Mouse (Mus musculus) intestine, postnatal 0 days (tissue): ENCODE results near the gene Nell1. TPM values are rescaled to one million over a fixed set of nuclear protein-coding genes. Genes with fewer than 3 reads are reported as not detected.

Source experiments
- ATAC-seq: fragments of 200-750 bp; cut with Nextera tagmentation; 2 replicates; pipeline ENCODE4 v1.8.0; 2017; ENCODE audit warnings: mild to moderate bottlenecking, moderate TSS enrichment, moderate library complexity
- H3K27ac ChIP-seq: fragments of 300-500 bp; sonication (generic); 2 replicates; pipeline ENCODE4 v1.5.1; 2014; ENCODE audit warnings: mild to moderate bottlenecking, low read depth, low read length, moderate library complexity
- H3K27me3 ChIP-seq: fragments of 300-500 bp; sonication (generic); replicated peaks from 2 replicates; pipeline ENCODE4 v1.6.1; 2014; ENCODE audit warnings: low read length, mixed read lengths; ENCODE audit not compliant: control insufficient read depth, insufficient read depth
- H3K36me3 ChIP-seq: fragments of 300-500 bp; sonication (generic); 2 replicates; pipeline ENCODE4 v1.6.1; 2014; ENCODE audit warnings: mild to moderate bottlenecking, moderate library complexity; ENCODE audit not compliant: control insufficient read depth, insufficient read depth
- H3K4me1 ChIP-seq: fragments of 300-500 bp; sonication (generic); replicated peaks from 2 replicates; pipeline ENCODE4 v1.6.1; 2014; ENCODE audit warnings: antibody characterized with exemption, low read length, mixed read lengths; ENCODE audit not compliant: control insufficient read depth, insufficient read depth
- H3K4me2 ChIP-seq: fragments of 300-500 bp; sonication (generic); replicated peaks from 2 replicates; pipeline ENCODE4 v1.6.1; 2014; ENCODE audit warnings: low read depth, mild to moderate bottlenecking, moderate library complexity
- H3K4me3 ChIP-seq: fragments of 300-500 bp; sonication (generic); 2 replicates; pipeline ENCODE4 v1.5.1; 2014; ENCODE audit warnings: low read depth, low read length
- H3K9ac ChIP-seq: fragments of 300-500 bp; sonication (generic); 2 replicates; pipeline ENCODE4 v1.6.1; 2014; ENCODE audit warnings: mild to moderate bottlenecking, low read depth, low read length
- H3K9me3 ChIP-seq: fragments of 300-500 bp; sonication (generic); 2 replicates; pipeline ENCODE4 v1.6.1; 2016; ENCODE audit warnings: mixed run types; ENCODE audit not compliant: control insufficient read depth
- CTCF ChIP-seq: sonication (generic); IDR thresholded peaks from 2 replicates; pipeline ENCODE4 v1.5.1; 2016; ENCODE audit warnings: low read depth, mild to moderate bottlenecking, control low read depth, antibody characterized with exemption, moderate library complexity
- WGBS: fragments of 180-500 bp; shearing (Covaris S2); extraction: QIAGEN DNeasy Blood & Tissue Kit; methylation state at CpG from one replicate; pipeline ENCODE4 v1.1.7; 2014; 5-methylcytosine and 5-hydroxymethylcytosine counted together
- polyA plus RNA-seq: library from polyadenylated mRNA; unstranded; fragments of >200 nt; fragmentation: Nextera tagmentation; extraction: Ambion mirVana; gene quantifications from 2 replicates; pipeline ENCODE4 v1.2.1, GENCODE M21; 2015

Nell1 gene
- polyA plus RNA-seq, 1 experiment from 2014 or later: 1.9 TPM

DNA sequence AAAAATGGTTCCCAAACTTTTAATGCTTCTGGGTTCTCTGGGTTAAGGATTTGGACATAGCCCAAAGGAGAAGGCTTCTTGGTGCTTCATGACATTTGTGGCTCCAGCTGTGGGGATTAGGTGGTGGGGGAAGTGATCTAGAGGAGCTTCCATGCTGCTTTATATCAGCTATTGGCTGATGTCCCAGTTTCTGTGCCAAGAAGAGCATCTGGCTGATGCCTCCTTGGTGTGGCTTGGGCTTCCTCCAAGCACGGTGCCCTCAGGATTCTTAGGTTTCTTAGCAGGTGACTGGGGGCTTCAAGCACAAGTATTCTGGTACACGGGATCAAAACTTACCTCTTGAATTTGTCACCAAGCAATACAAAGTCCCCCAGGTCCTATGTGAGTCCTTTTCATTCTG, 132.6 kb downstream of the Nell1 start:
- Histone ChIP-seq H3K9me3 (no peaks in the 10 kb centered on the region), H3K4me3 (no peak overlapping the region), H3K27me3 (no peaks in the 10 kb centered on the region), H3K4me2 (no peak overlapping the region), H3K36me3 (no peaks in the 10 kb centered on the region), H3K27ac (no peak overlapping the region), H3K4me1 (no peaks in the 10 kb centered on the region), H3K9ac (no peak overlapping the region)
- TF ChIP-seq CTCF: no peak
- ATAC-seq: no peak
- 50% methylated on average over 2 of the region's 2 CpGs for WGBS

GRCm38 (mm10) chr7:50118348-50118747, 143.7 kb downstream of the Nell1 start:
- Histone ChIP-seq H3K27ac (no peak overlapping the region), H3K4me1 (no peaks in the 10 kb centered on the region), H3K4me3 (no peak overlapping the region), H3K4me2 (no peak overlapping the region), H3K27me3 (no peaks in the 10 kb centered on the region), H3K9me3 (no peaks in the 10 kb centered on the region), H3K9ac (no peak overlapping the region), H3K36me3 (no peaks in the 10 kb centered on the region)
- no peak for ATAC-seq
- WGBS: 74% methylated on average over 5 of the region's 5 CpGs
- no peak for TF ChIP-seq CTCF

DNA sequence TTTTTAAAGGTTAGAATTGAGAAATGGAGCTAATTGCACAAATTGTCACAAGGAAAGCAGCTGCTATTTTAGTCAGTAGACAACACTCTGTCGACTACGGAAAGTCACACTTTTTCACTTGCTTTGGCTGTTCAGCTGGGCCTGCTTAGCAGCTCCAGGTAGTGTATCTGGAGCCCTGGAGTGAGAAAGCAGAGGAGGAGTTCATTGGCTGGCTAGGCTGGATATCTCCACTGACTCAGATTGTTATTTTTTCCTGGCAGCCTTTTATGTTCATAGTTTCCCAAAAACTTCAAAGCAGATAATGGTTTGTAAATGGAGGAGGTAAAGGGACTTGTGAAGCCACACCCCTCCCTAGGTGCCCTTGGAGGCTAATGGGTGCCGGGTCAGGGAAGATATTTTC, 163.0 kb downstream of the Nell1 start:
- no peak for TF ChIP-seq CTCF
- H3K27ac ChIP-seq: no peak overlapping the region
- ATAC-seq: no peak
- H3K4me2 ChIP-seq: no peak overlapping the region
- no peaks in the 10 kb centered on the region for H3K9me3 ChIP-seq
- H3K4me1 ChIP-seq: no peaks in the 10 kb centered on the region
- H3K27me3 ChIP-seq: no peaks in the 10 kb centered on the region
- H3K4me3 ChIP-seq: no peak overlapping the region
- H3K9ac ChIP-seq: no peak overlapping the region
- H3K36me3 ChIP-seq: no peaks in the 10 kb centered on the region
- WGBS: 81% methylated on average over 3 of the region's 3 CpGs

- Histone ChIP-seq H3K4me2 (no peak overlapping the region), H3K4me1 (no peaks in the 10 kb centered on the region), H3K36me3 (no peaks in the 10 kb centered on the region), H3K27ac (no peak overlapping the region), H3K27me3 (no peaks in the 10 kb centered on the region), H3K4me3 (no peak overlapping the region), H3K9me3 (no peaks in the 10 kb centered on the region), H3K9ac (no peak overlapping the region)
- 82% methylated on average over 7 of the region's 7 CpGs for WGBS
- no peak for ATAC-seq
- TF ChIP-seq CTCF: no peak
These were observed 174.7 kb downstream of the Nell1 start for GRCm38 (mm10) chr7:50149326-50149725.

- TF ChIP-seq CTCF: no peak
- Histone ChIP-seq H3K27me3 (no peaks in the 10 kb centered on the region), H3K9ac (no peak overlapping the region), H3K4me1 (no peaks in the 10 kb centered on the region), H3K4me2 (no peak overlapping the region), H3K9me3 (no peaks in the 10 kb centered on the region), H3K27ac (no peak overlapping the region), H3K4me3 (no peak overlapping the region), H3K36me3 (no peaks in the 10 kb centered on the region)
- WGBS: 57% methylated on average over 2 of the region's 2 CpGs
- ATAC-seq: no peak
These were observed 176.2 kb downstream of the Nell1 start for GRCm38 (mm10) chr7:50150838-50151237.

GRCm38 (mm10) chr7:50153618-50154017, 179.0 kb downstream of the Nell1 start:
- H3K36me3 ChIP-seq: no peaks in the 10 kb centered on the region
- H3K27ac ChIP-seq: no peak overlapping the region
- 52% methylated on average over 2 of the region's 2 CpGs for WGBS
- ATAC-seq: no peak
- H3K27me3 ChIP-seq: no peaks in the 10 kb centered on the region
- H3K4me3 ChIP-seq: no peak overlapping the region
- no peak overlapping the region for H3K9ac ChIP-seq
- TF ChIP-seq CTCF: no peak
- H3K9me3 ChIP-seq: no peaks in the 10 kb centered on the region
- H3K4me2 ChIP-seq: no peak overlapping the region
- no peaks in the 10 kb centered on the region for H3K4me1 ChIP-seq

- H3K36me3 ChIP-seq: no peaks in the 10 kb centered on the region
- H3K9ac ChIP-seq: no peak overlapping the region
- H3K4me1 ChIP-seq: no peaks in the 10 kb centered on the region
- no peak for ATAC-seq
- H3K27ac ChIP-seq: no peak overlapping the region
- no peaks in the 10 kb centered on the region for H3K9me3 ChIP-seq
- no peak for TF ChIP-seq CTCF
- WGBS: 70% methylated on average over 5 of the region's 5 CpGs
- H3K4me3 ChIP-seq: no peak overlapping the region
- no peak overlapping the region for H3K4me2 ChIP-seq
- no peaks in the 10 kb centered on the region for H3K27me3 ChIP-seq
These were observed 187.9 kb downstream of the Nell1 start for GRCm38 (mm10) chr7:50162602-50163001.
